Mouse (Mus musculus): ENCODE data around the gene Rab11fip4. TPM values are rescaled to one million over a fixed set of nuclear protein-coding genes. Genes with fewer than 3 reads are reported as not detected.

The Rab11fip4 gene
- total RNA-seq, 2 experiments from 2014 or later: 200 to 210 TPM

Small RNA genes lying within 50 kb of the gene (microRNA-seq; reads per million reads assigned to microRNA genes)
- gene Mir193a: 7.1 to 18.7 reads per million in 2 experiments
- 0.34 to 1.6 reads per million in 2 experiments for gene Mir365-2

Other genes with a start within 250 kb of the Rab11fip4 start
- gene Omg, start 87.1 kb upstream of the Rab11fip4 start, total RNA-seq (2021): 100 to 1,000 TPM; 105 to 116 TPM
- gene Evi2b, start 67.5 kb upstream of the Rab11fip4 start, total RNA-seq (2021): under 1 TPM; 0.35 to 0.36 TPM
- gene Evi2, start 60.6 kb upstream of the Rab11fip4 start, total RNA-seq (2021): under 1 TPM in 1 of 2 experiments, not detected in 1; 0.13 TPM
- 10 to 100 TPM in 1 of 2 experiments, 1 to 10 TPM in 1; 5.5 to 10.2 TPM for gene Evi2a, start 60.6 kb upstream of the Rab11fip4 start, total RNA-seq (2021)

Data from left cerebral cortex, postnatal 14 days (tissue).